Mouse (Mus musculus) small intestine, adult 2 months (tissue): Measurements from ENCODE around the gene Lrrc40.

Experiments
- CTCF ChIP-seq: fragments of 200-500 bp; IDR thresholded peaks from 2 replicates; pipeline ENCODE4 v1.5.1; 2012; ENCODE audit warnings: low read depth, mild to moderate bottlenecking, control low read depth, inconsistent platforms, low read length, moderate library complexity, mixed read lengths; ENCODE audit not compliant: insufficient replicate concordance, insufficient read length; ENCODE audit errors: extremely low read depth
- POLR2A ChIP-seq: fragments of 200-500 bp; IDR thresholded peaks from 2 replicates; pipeline ENCODE4 v1.6.1; 2012; ENCODE audit warnings: low read depth, mild to moderate bottlenecking, control low read depth, inconsistent platforms, low read length, moderate library complexity

DNA sequence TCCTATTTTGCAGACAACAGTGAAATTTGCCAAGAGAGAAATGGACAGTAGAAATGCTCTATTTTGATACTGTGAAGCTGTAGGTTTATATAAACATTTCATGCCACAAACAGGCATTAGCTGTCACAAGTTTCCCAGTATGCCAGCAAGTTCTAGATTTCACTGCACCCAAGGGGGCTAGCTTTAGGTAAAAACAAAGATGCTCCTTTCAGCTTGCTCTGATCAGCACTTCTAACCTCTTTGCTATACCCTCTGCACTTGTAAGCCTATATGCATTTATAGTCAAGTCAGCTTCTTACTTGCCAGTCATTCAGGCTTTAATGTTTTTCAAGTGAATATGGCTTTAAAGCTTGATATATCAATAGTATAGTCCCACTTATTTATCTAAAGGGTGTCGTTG lies 27.8 kb upstream of the Lrrc40 start:
- no peak for TF ChIP-seq POLR2A
- TF ChIP-seq CTCF, result no peak
